ENCODE assay signal across 9 mouse cellular contexts in genomic region chr5:110204777-110205176, GRCm38 (mm10). TPM values are rescaled to one million over a fixed set of nuclear protein-coding genes. Genes with fewer than 3 reads are reported as not detected.
DNase-seq lines count a peak whose midpoint lies in the region; ATAC-seq and TF ChIP-seq lines count a peak whose summit lies in the region.
"Had no signal": no experiment of that assay in that cellular context is flagged by ENCODE, and none has a peak within 500 bp of the region (broad histone marks: within the 10 kb centered on the region; RNA-seq: fewer than 3 reads in every experiment).

No protein-coding gene starts in this region.

- no peak for TF ChIP-seq POLR2A in spleen, adult 2 months (IDR thresholded peaks at IDR 0.05; ENCODE audit: low read depth, low read length)
- TF ChIP-seq POLR2A in cortical plate, adult 2 months (IDR thresholded peaks at IDR 0.05; ENCODE audit: extremely low read depth, insufficient read depth, low read length): no peak

- no peak for ATAC-seq in forebrain, postnatal 0 days
- ATAC-seq in forebrain, embryonic 13.5 days: no peak

- H3K4me2 ChIP-seq in forebrain, postnatal 0 days (ENCODE audit: low read depth): no peak overlapping the region
- H3K4me2 ChIP-seq in forebrain, embryonic 13.5 days: no peak overlapping the region
- H3K4me2 ChIP-seq: liver, embryonic 13.5 days had no signal

- no peak overlapping the region for H3K4me3 ChIP-seq in forebrain, postnatal 0 days (ENCODE audit: low read depth, low read length)
- H3K4me3 ChIP-seq in forebrain, embryonic 13.5 days: no peak overlapping the region
- H3K4me3 ChIP-seq in spleen, adult 2 months (ENCODE audit: extremely low read depth, insufficient read depth, insufficient read length): no peak overlapping the region
- no peak overlapping the region for H3K4me3 ChIP-seq in cortical plate, adult 2 months (ENCODE audit: insufficient read depth, low read length)
- H3K4me3 ChIP-seq: liver, embryonic 13.5 days had no signal

- no peak for DNase-seq in forebrain, postnatal 0 days
- peak in 1 of 2 experiments; percentile 12 for DNase-seq in spleen, adult 2 months (ENCODE audit: low read depth in 1 of 2, low spot score in 2 of 2)
- no peak for DNase-seq in spleen, postnatal 4 days (ENCODE audit: low spot score in 2 of 2)
- peak; percentile 37 for DNase-seq in thymus, postnatal 4 days
- DNase-seq in ovary, postnatal 14 days (ENCODE audit: low spot score): no peak
- no peak for DNase-seq in kidney, postnatal 10 days
- DNase-seq: liver, embryonic 13.5 days had no signal

- H3K9me3 ChIP-seq in forebrain, postnatal 0 days (ENCODE audit: low read length): no peaks in the 10 kb centered on the region
- no peaks in the 10 kb centered on the region for H3K9me3 ChIP-seq in forebrain, embryonic 13.5 days (replicated peaks)
- H3K9me3 ChIP-seq: liver, embryonic 13.5 days had no signal

- H3K27me3 ChIP-seq in forebrain, postnatal 0 days (ENCODE audit: insufficient read depth, low read length): no peaks in the 10 kb centered on the region
- no peaks in the 10 kb centered on the region for H3K27me3 ChIP-seq in forebrain, embryonic 13.5 days
- H3K27me3 ChIP-seq in spleen, adult 2 months (ENCODE audit: control insufficient read depth, insufficient read depth, low read length): no peaks in the 10 kb centered on the region
- H3K27me3 ChIP-seq: liver, embryonic 13.5 days had no signal

- H3K36me3 ChIP-seq in forebrain, postnatal 0 days (ENCODE audit: insufficient read depth): peaks cover 90% of the 10 kb centered on the region
- H3K36me3 ChIP-seq in forebrain, embryonic 13.5 days (ENCODE audit: poor library complexity, severe bottlenecking): peaks cover 97% of the 10 kb centered on the region
- peaks cover 47% of the 10 kb centered on the region for H3K36me3 ChIP-seq in spleen, adult 2 months (ENCODE audit: control insufficient read depth, insufficient read depth, low read length)

- 82% methylated on average over 6 of the region's 6 CpGs for WGBS in forebrain, postnatal 0 days
- 85% methylated on average over 6 of the region's 6 CpGs for WGBS in forebrain, embryonic 13.5 days
- 74% methylated on average over 6 of the region's 6 CpGs for WGBS in spleen, adult 2 months

- TF ChIP-seq CTCF in forebrain, postnatal 0 days (IDR thresholded peaks at IDR 0.05; ENCODE audit: low read depth): peak; percentile 43
- peak; percentile 32; the same call in 1 of the 2 replicates for TF ChIP-seq CTCF in spleen, adult 2 months (IDR thresholded peaks at IDR 0.05; ENCODE audit: extremely low read depth, insufficient read depth, insufficient read length, insufficient replicate concordance)
- peak; percentile 40; the same call in 1 of the 2 replicates for TF ChIP-seq CTCF in cortical plate, adult 2 months (IDR thresholded peaks at IDR 0.05; ENCODE audit: extremely low read depth, insufficient read depth, low read length)

- H3K27ac ChIP-seq in forebrain, postnatal 0 days (ENCODE audit: low read depth, low read length): no peak overlapping the region
- H3K27ac ChIP-seq in forebrain, embryonic 13.5 days: no peak overlapping the region
- no peak overlapping the region for H3K27ac ChIP-seq in spleen, adult 2 months (ENCODE audit: insufficient read depth, low read length)
- no peak overlapping the region for H3K27ac ChIP-seq in cortical plate, adult 2 months (ENCODE audit: insufficient read depth, low read length)
- H3K27ac ChIP-seq: liver, embryonic 13.5 days had no signal

- no peaks in the 10 kb centered on the region for H3K4me1 ChIP-seq in forebrain, postnatal 0 days (ENCODE audit: insufficient read depth)
- no peaks in the 10 kb centered on the region for H3K4me1 ChIP-seq in forebrain, embryonic 13.5 days
- H3K4me1 ChIP-seq in spleen, adult 2 months (ENCODE audit: control insufficient read depth, insufficient read depth, insufficient read length): no peaks in the 10 kb centered on the region
- H3K4me1 ChIP-seq in cortical plate, adult 2 months (ENCODE audit: control insufficient read depth, insufficient read depth, low read length): no peaks in the 10 kb centered on the region
- H3K4me1 ChIP-seq: liver, embryonic 13.5 days had no signal

- H3K9ac ChIP-seq in forebrain, postnatal 0 days: no peak overlapping the region
- H3K9ac ChIP-seq in forebrain, embryonic 13.5 days: no peak overlapping the region
- H3K9ac ChIP-seq: liver, embryonic 13.5 days had no signal

RNA-seq across cellular contexts. Expression of gene Ankle2, which starts 26.0 kb away (rescaled TPM):
- total RNA-seq in forebrain, postnatal 0 days (2014; rRNA removed): 31.0 and 40.2 TPM in 2 replicates
- polyA plus RNA-seq in forebrain, postnatal 0 days (2015; fragmentation: Nextera tagmentation; extraction: Ambion mirVana): 11.6 and 17.8 TPM in 2 replicates
- polyA plus RNA-seq in forebrain, embryonic 13.5 days (2015; fragmentation: Nextera tagmentation; extraction: Ambion mirVana): 25.4 and 33.2 TPM in 2 replicates
- 10.0 and 12.0 TPM in 2 replicates for polyA plus RNA-seq in spleen, adult 2 months (2012; rRNA removed)
- 16.8 and 17.5 TPM in 2 replicates for polyA plus RNA-seq in cortical plate, adult 2 months (2012; rRNA removed)

RNA-seq across cellular contexts. Expression of gene Golga3, which starts 28.3 kb away (rescaled TPM):
- 17.8 and 25.1 TPM in 2 replicates for total RNA-seq in forebrain, postnatal 0 days (2014; rRNA removed)
- polyA plus RNA-seq in forebrain, postnatal 0 days (2015; fragmentation: Nextera tagmentation; extraction: Ambion mirVana): 12.7 and 15.9 TPM in 2 replicates
- polyA plus RNA-seq in forebrain, embryonic 13.5 days (2015; fragmentation: Nextera tagmentation; extraction: Ambion mirVana): 18.7 and 20.1 TPM in 2 replicates
- polyA plus RNA-seq in spleen, adult 2 months (2012; rRNA removed): 5.3 and 5.8 TPM in 2 replicates
- polyA plus RNA-seq in cortical plate, adult 2 months (2012; rRNA removed): 19.6 and 20.6 TPM in 2 replicates
